Mouse (Mus musculus): ENCODE data around the gene Olfr704. TPM values are rescaled to one million over a fixed set of nuclear protein-coding genes. Genes with fewer than 3 reads are reported as not detected.

The Olfr704 gene
- polyA plus RNA-seq (2012; rRNA removed): not detected in 2 replicates

- Histone ChIP-seq H3K27ac (ENCODE audit: control insufficient read depth, insufficient read depth, low read depth, low read length) (no peak within 1 kb of the TSS), H3K27me3 (ENCODE audit: control insufficient read depth, insufficient read depth, low read length) (no peaks in the 10 kb centered on the region), H3K4me3 (ENCODE audit: control insufficient read depth, low read depth, low read length) (no peak within 1 kb of the TSS), H3K36me3 (ENCODE audit: control insufficient read depth, insufficient read depth, low read length) (no peaks in the 10 kb centered on the region), H3K4me1 (ENCODE audit: control insufficient read depth, insufficient read depth, low read length) (no peaks in the 10 kb centered on the region)
- TF ChIP-seq POLR2A (IDR thresholded peaks at IDR 0.05; ENCODE audit: control insufficient read depth, low read depth, low read length) (no peak), CTCF (IDR thresholded peaks at IDR 0.05; ENCODE audit: control insufficient read depth, insufficient read depth, insufficient replicate concordance, low read depth, low read length) (no peak)
Observed at GRCm38 (mm10) chr7:106862885-106863284, at the start of gene Olfr704. TSS of gene Olfr704 (plus strand) at chr7:106863185.

GRCm38 (mm10) chr7:106813829-106814228 is 49.2 kb upstream of the Olfr704 start, which contains the start of gene Olfr701:
TSS of gene Olfr701 (plus strand) at chr7:106814129.
- Histone ChIP-seq H3K27me3 (ENCODE audit: control insufficient read depth, insufficient read depth, low read length) (no peaks in the 10 kb centered on the region), H3K27ac (ENCODE audit: control insufficient read depth, insufficient read depth, low read depth, low read length) (no peak within 1 kb of the TSS), H3K4me1 (ENCODE audit: control insufficient read depth, insufficient read depth, low read length) (no peaks in the 10 kb centered on the region), H3K4me3 (ENCODE audit: control insufficient read depth, low read depth, low read length) (peak within 1 kb of the TSS; percentile 54), H3K36me3 (ENCODE audit: control insufficient read depth, insufficient read depth, low read length) (no peaks in the 10 kb centered on the region)
- no peak for TF ChIP-seq CTCF (IDR thresholded peaks at IDR 0.05; ENCODE audit: control insufficient read depth, insufficient read depth, insufficient replicate concordance, low read depth, low read length)
- TF ChIP-seq POLR2A (IDR thresholded peaks at IDR 0.05; ENCODE audit: control insufficient read depth, low read depth, low read length): no peak

GRCm38 (mm10) chr7:106815775-106816174 is 47.2 kb upstream of the Olfr704 start:
- no peaks in the 10 kb centered on the region for H3K27me3 ChIP-seq (ENCODE audit: control insufficient read depth, insufficient read depth, low read length)
- no peaks in the 10 kb centered on the region for H3K4me1 ChIP-seq (ENCODE audit: control insufficient read depth, insufficient read depth, low read length)
- no peak overlapping the region for H3K27ac ChIP-seq (ENCODE audit: control insufficient read depth, insufficient read depth, low read depth, low read length)
- TF ChIP-seq CTCF (IDR thresholded peaks at IDR 0.05; ENCODE audit: control insufficient read depth, insufficient read depth, insufficient replicate concordance, low read depth, low read length) (no peak), POLR2A (IDR thresholded peaks at IDR 0.05; ENCODE audit: control insufficient read depth, low read depth, low read length) (no peak)
- no peak overlapping the region for H3K4me3 ChIP-seq (ENCODE audit: control insufficient read depth, low read depth, low read length)
- H3K36me3 ChIP-seq (ENCODE audit: control insufficient read depth, insufficient read depth, low read length): no peaks in the 10 kb centered on the region

DNA sequence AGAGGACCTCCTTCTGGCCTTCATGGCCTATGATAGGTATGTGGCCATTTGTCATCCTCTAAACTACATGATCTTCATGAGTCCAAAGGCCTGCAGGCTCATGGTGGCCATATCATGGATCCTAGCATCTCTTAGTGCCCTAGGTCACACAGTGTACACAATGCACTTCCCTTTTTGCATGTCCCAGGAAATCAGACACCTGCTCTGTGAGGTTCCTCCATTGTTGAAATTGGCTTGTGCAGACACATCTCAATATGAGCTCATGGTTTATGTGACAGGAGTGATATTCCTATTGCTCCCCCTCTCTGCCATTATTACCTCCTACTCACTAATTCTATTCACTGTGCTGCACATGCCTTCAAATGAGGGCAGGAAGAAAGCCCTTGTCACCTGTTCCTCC is 44.6 kb upstream of the Olfr704 start:
- TF ChIP-seq CTCF (IDR thresholded peaks at IDR 0.05; ENCODE audit: control insufficient read depth, insufficient read depth, insufficient replicate concordance, low read depth, low read length): no peak
- no peak for TF ChIP-seq POLR2A (IDR thresholded peaks at IDR 0.05; ENCODE audit: control insufficient read depth, low read depth, low read length)
- Histone ChIP-seq H3K27ac (ENCODE audit: control insufficient read depth, insufficient read depth, low read depth, low read length) (no peak overlapping the region), H3K4me3 (ENCODE audit: control insufficient read depth, low read depth, low read length) (no peak overlapping the region), H3K36me3 (ENCODE audit: control insufficient read depth, insufficient read depth, low read length) (no peaks in the 10 kb centered on the region), H3K4me1 (ENCODE audit: control insufficient read depth, insufficient read depth, low read length) (no peaks in the 10 kb centered on the region), H3K27me3 (ENCODE audit: control insufficient read depth, insufficient read depth, low read length) (no peaks in the 10 kb centered on the region)

GRCm38 (mm10) chr7:106833793-106834192 is 29.2 kb upstream of the Olfr704 start, which contains the start of gene Olfr702:
TSS of gene Olfr702 (minus strand) at chr7:106833893.
- no peak within 1 kb of the TSS for H3K4me3 ChIP-seq (ENCODE audit: control insufficient read depth, low read depth, low read length)
- H3K36me3 ChIP-seq (ENCODE audit: control insufficient read depth, insufficient read depth, low read length): no peaks in the 10 kb centered on the region
- no peaks in the 10 kb centered on the region for H3K4me1 ChIP-seq (ENCODE audit: control insufficient read depth, insufficient read depth, low read length)
- no peak within 1 kb of the TSS for H3K27ac ChIP-seq (ENCODE audit: control insufficient read depth, insufficient read depth, low read depth, low read length)
- no peaks in the 10 kb centered on the region for H3K27me3 ChIP-seq (ENCODE audit: control insufficient read depth, insufficient read depth, low read length)
- no peak for TF ChIP-seq POLR2A (IDR thresholded peaks at IDR 0.05; ENCODE audit: control insufficient read depth, low read depth, low read length)
- no peak for TF ChIP-seq CTCF (IDR thresholded peaks at IDR 0.05; ENCODE audit: control insufficient read depth, insufficient read depth, insufficient replicate concordance, low read depth, low read length)

DNA sequence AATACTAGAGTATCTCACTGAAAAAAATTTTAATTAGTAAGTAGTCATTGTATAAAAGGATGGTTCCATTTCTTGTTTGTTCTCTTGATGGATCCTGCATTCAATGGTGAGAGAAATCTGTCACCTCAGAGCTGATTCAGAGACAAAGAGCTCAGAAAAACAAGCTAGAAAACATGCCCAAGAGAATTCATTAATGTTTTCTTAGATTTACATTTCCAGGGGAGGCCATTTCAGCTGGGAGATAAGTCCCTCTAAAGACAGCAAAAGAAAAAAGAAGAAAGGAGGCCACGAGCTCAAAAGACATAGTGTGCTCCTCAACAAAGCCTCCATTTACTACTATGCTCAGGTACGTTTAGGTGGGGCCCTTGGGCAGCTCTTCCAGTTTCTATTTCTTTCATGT is 19.9 kb upstream of the Olfr704 start, which contains the start of gene Olfr703:
Gene Olfr703 (plus strand): TSS at position 301 of the 400 bp plus-strand sequence.
- Histone ChIP-seq H3K4me1 (ENCODE audit: control insufficient read depth, insufficient read depth, low read length) (no peaks in the 10 kb centered on the region), H3K4me3 (ENCODE audit: control insufficient read depth, low read depth, low read length) (no peak within 1 kb of the TSS), H3K27ac (ENCODE audit: control insufficient read depth, insufficient read depth, low read depth, low read length) (no peak within 1 kb of the TSS), H3K36me3 (ENCODE audit: control insufficient read depth, insufficient read depth, low read length) (no peaks in the 10 kb centered on the region), H3K27me3 (ENCODE audit: control insufficient read depth, insufficient read depth, low read length) (no peaks in the 10 kb centered on the region)
- TF ChIP-seq POLR2A (IDR thresholded peaks at IDR 0.05; ENCODE audit: control insufficient read depth, low read depth, low read length) (no peak), CTCF (IDR thresholded peaks at IDR 0.05; ENCODE audit: control insufficient read depth, insufficient read depth, insufficient replicate concordance, low read depth, low read length) (no peak)

- no peaks in the 10 kb centered on the region for H3K4me1 ChIP-seq (ENCODE audit: control insufficient read depth, insufficient read depth, low read length)
- TF ChIP-seq POLR2A (IDR thresholded peaks at IDR 0.05; ENCODE audit: control insufficient read depth, low read depth, low read length) (no peak), CTCF (IDR thresholded peaks at IDR 0.05; ENCODE audit: control insufficient read depth, insufficient read depth, insufficient replicate concordance, low read depth, low read length) (no peak)
- no peaks in the 10 kb centered on the region for H3K27me3 ChIP-seq (ENCODE audit: control insufficient read depth, insufficient read depth, low read length)
- no peaks in the 10 kb centered on the region for H3K36me3 ChIP-seq (ENCODE audit: control insufficient read depth, insufficient read depth, low read length)
- H3K4me3 ChIP-seq (ENCODE audit: control insufficient read depth, low read depth, low read length): no peak within 1 kb of the TSS
- H3K27ac ChIP-seq (ENCODE audit: control insufficient read depth, insufficient read depth, low read depth, low read length): no peak within 1 kb of the TSS
Observed at GRCm38 (mm10) chr7:106876791-106877190, 13.8 kb downstream of the Olfr704 start, which contains the start of gene Olfr705. TSS of gene Olfr705 (minus strand) at chr7:106876891.
